Mouse (Mus musculus) myocyte (in vitro differentiated cells): ENCODE measurements at regions not wholly inside any gene's neighbourhood (a gene's known extent, or its start where the extent isn't known, plus 50 kb on each side); places are given as distances from the start of the nearest gene placed in this dataset.

Experiments used
- CEBPB ChIP-seq: IDR thresholded peaks from 2 replicates; pipeline ENCODE4 v1.6.1; 2011; ENCODE audit warnings: mild to moderate bottlenecking, moderate library complexity; ENCODE audit not compliant: poor library complexity, insufficient read depth, severe bottlenecking
- E2F4 ChIP-seq: IDR thresholded peaks from one replicate; pipeline ENCODE4 v1.6.1; 2011; ENCODE audit warnings: mild to moderate bottlenecking, control low read depth, moderate library complexity; ENCODE audit not compliant: insufficient read depth
- MAX ChIP-seq: IDR thresholded peaks from one replicate; pipeline ENCODE4 v1.6.1; 2011; ENCODE audit warnings: low read depth, mild to moderate bottlenecking, control low read depth
- MYOD1 ChIP-seq, 3 experiments: IDR thresholded peaks; one replicate each; pipeline ENCODE4 v1.6.1; 2011; ENCODE audit warnings: control low read depth in 2 of 3, low read depth in 2 of 3, mild to moderate bottlenecking in 2 of 3, moderate library complexity in 1 of 3; ENCODE audit not compliant: insufficient read length in 2 of 3, control insufficient read depth in 1 of 3
- MYOG ChIP-seq, 3 experiments: IDR thresholded peaks; one replicate each; pipeline ENCODE4 v1.6.1; 2011; ENCODE audit warnings: control low read depth in 2 of 3, low read depth in 2 of 3, mild to moderate bottlenecking in 2 of 3; ENCODE audit not compliant: insufficient read length in 2 of 3, control insufficient read depth in 1 of 3, insufficient read depth in 1 of 3
- POLR2A ChIP-seq: IDR thresholded peaks from one replicate; pipeline ENCODE4 v1.6.1; 2011; ENCODE audit warnings: low read depth, mild to moderate bottlenecking, control low read depth, moderate library complexity; ENCODE audit not compliant: insufficient read length
- POLR2AphosphoS2 ChIP-seq: IDR thresholded peaks from one replicate; pipeline ENCODE4 v1.6.1; 2011; ENCODE audit warnings: low read depth, control low read depth; ENCODE audit not compliant: insufficient read length
- REST ChIP-seq: IDR thresholded peaks from one replicate; pipeline ENCODE4 v1.6.1; 2011; ENCODE audit warnings: mild to moderate bottlenecking, control low read depth, moderate library complexity; ENCODE audit not compliant: insufficient read depth, insufficient read length
- TCF12 ChIP-seq: IDR thresholded peaks from one replicate; pipeline ENCODE4 v1.6.1; 2011; ENCODE audit warnings: mild to moderate bottlenecking, control low read depth; ENCODE audit not compliant: poor library complexity, insufficient read depth, severe bottlenecking
- USF1 ChIP-seq: IDR thresholded peaks from one replicate; pipeline ENCODE4 v1.6.1; 2011; ENCODE audit warnings: low read depth, mild to moderate bottlenecking, control low read depth, moderate library complexity

- TF ChIP-seq POLR2A (no peak), MAX (no peak), USF1 (no peak), TCF12 (no peak), POLR2AphosphoS2 (no peak), REST (no peak), CEBPB (no peak), MYOD1 (IDR thresholded peaks at IDR 0.05; ENCODE audit: control insufficient read depth in 1 of 3, insufficient read length in 2 of 3, low read depth in 2 of 3) (no peak), MYOG (IDR thresholded peaks at IDR 0.05; ENCODE audit: control insufficient read depth in 1 of 3, insufficient read depth in 1 of 3, insufficient read length in 2 of 3, low read depth in 2 of 3) (no peak), E2F4 (no peak)
Observed at GRCm38 (mm10) chr3:8731398-8731797, 878.5 kb downstream of the Zfp704 start.
